Mouse (Mus musculus) hindbrain, embryonic 11.5 days (tissue): ENCODE results near the gene Lefty1. TPM values are rescaled to one million over a fixed set of nuclear protein-coding genes. Genes with fewer than 3 reads are reported as not detected.
"Not testable (repeated sequence)": the region's sequence is repeated elsewhere in the genome, so short reads cannot be mapped to it uniquely, and the experiment has no call there.

Experiments used
- ATAC-seq: fragments of 200-750 bp; cut with Nextera tagmentation; 2 replicates; pipeline ENCODE4 v1.8.0; 2017; ENCODE audit warnings: mild to moderate bottlenecking, moderate TSS enrichment, moderate library complexity; ENCODE audit not compliant: low FRiP score
- DNase-seq: peaks from one replicate; pipeline ENCODE4 v3.0.0-alpha.2; 2015; ENCODE audit warnings: low spot score
- H3K27ac ChIP-seq: fragments of 300-500 bp; sonication (generic); 2 replicates; pipeline ENCODE4 v1.5.1; 2014; ENCODE audit warnings: mild to moderate bottlenecking, low read depth, low read length
- H3K27me3 ChIP-seq: fragments of 300-500 bp; sonication (generic); 2 replicates; pipeline ENCODE4 v1.6.1; 2014; ENCODE audit warnings: mild to moderate bottlenecking, low read length, moderate library complexity, mixed read lengths; ENCODE audit not compliant: control insufficient read depth, insufficient read depth
- H3K36me3 ChIP-seq: fragments of 300-500 bp; sonication (generic); 2 replicates; pipeline ENCODE4 v1.6.1; 2014; ENCODE audit warnings: mild to moderate bottlenecking, low read length, moderate library complexity, mixed read lengths; ENCODE audit not compliant: control insufficient read depth, insufficient read depth
- H3K4me1 ChIP-seq: fragments of 300-500 bp; sonication (generic); replicated peaks from 2 replicates; pipeline ENCODE4 v1.6.1; 2014; ENCODE audit warnings: low read length, mixed read lengths; ENCODE audit not compliant: control insufficient read depth, insufficient read depth
- H3K4me2 ChIP-seq: fragments of 300-500 bp; sonication (generic); replicated peaks from 2 replicates; pipeline ENCODE4 v1.6.1; 2014; ENCODE audit warnings: mild to moderate bottlenecking, low read depth, low read length
- H3K4me3 ChIP-seq: fragments of 300-500 bp; sonication (generic); 2 replicates; pipeline ENCODE4 v1.5.1; 2014; ENCODE audit warnings: low read depth, low read length
- H3K9ac ChIP-seq: fragments of 300-500 bp; sonication (generic); 2 replicates; pipeline ENCODE4 v1.6.1; 2014; ENCODE audit warnings: low read depth, low read length
- H3K9me3 ChIP-seq: fragments of 300-500 bp; sonication (generic); 2 replicates; pipeline ENCODE4 v1.6.1; 2016; ENCODE audit warnings: low read length; ENCODE audit not compliant: control insufficient read depth
- WGBS: fragments of 180-500 bp; shearing (Covaris S2); extraction: QIAGEN DNeasy Blood & Tissue Kit; methylation state at CpG from one replicate; pipeline ENCODE4 v1.1.7; 2014; 5-methylcytosine and 5-hydroxymethylcytosine counted together
- polyA plus RNA-seq: library from polyadenylated mRNA; unstranded; fragments of >200 nt; fragmentation: Nextera tagmentation; extraction: Ambion mirVana; gene quantifications from 2 replicates; pipeline ENCODE4 v1.2.1, GENCODE M21; 2014

Lefty1 gene
- polyA plus RNA-seq, 1 experiment from 2014 or later: 0.90 TPM

GRCm38 (mm10) chr1:180979484-180980251 lies 44.8 kb downstream of the Lefty1 start:
- ATAC-seq (no peak), DNase-seq (no peak)
- H3K27ac ChIP-seq: no peak overlapping the region
- H3K9me3 ChIP-seq: no peaks in the 10 kb centered on the region
- H3K4me2 ChIP-seq: no peak overlapping the region
- H3K4me3 ChIP-seq: no peak overlapping the region
- H3K4me1 ChIP-seq: no peaks in the 10 kb centered on the region
- no peak overlapping the region for H3K9ac ChIP-seq
- no peaks in the 10 kb centered on the region for H3K27me3 ChIP-seq
- 84% methylated on average over 22 of the region's 24 CpGs for WGBS
- no peaks in the 10 kb centered on the region for H3K36me3 ChIP-seq

- ATAC-seq: no peak
- H3K4me1 ChIP-seq: no peaks in the 10 kb centered on the region
- no peaks in the 10 kb centered on the region for H3K9me3 ChIP-seq
- no peak overlapping the region for H3K4me3 ChIP-seq
- H3K9ac ChIP-seq: no peak overlapping the region
- H3K36me3 ChIP-seq: no peaks in the 10 kb centered on the region
- peak; percentile 17 for DNase-seq
- H3K27me3 ChIP-seq: no peaks in the 10 kb centered on the region
- no peak overlapping the region for H3K27ac ChIP-seq
- WGBS: 70% methylated on average over 2 of the region's 2 CpGs
- H3K4me2 ChIP-seq: no peak overlapping the region
Measured at GRCm38 (mm10) chr1:180980464-180980863, 45.6 kb downstream of the Lefty1 start.

- not testable (repeated sequence) for H3K36me3 ChIP-seq, DNase-seq, H3K27ac ChIP-seq, H3K4me1 ChIP-seq, H3K27me3 ChIP-seq, H3K4me2 ChIP-seq, H3K9ac ChIP-seq, H3K4me3 ChIP-seq, ATAC-seq, H3K9me3 ChIP-seq
- 89% methylated on average over 7 of the region's 7 CpGs for WGBS
Measured at GRCm38 (mm10) chr1:180981298-180982046, 46.6 kb downstream of the Lefty1 start.

- Histone ChIP-seq H3K9me3 (no peaks in the 10 kb centered on the region), H3K9ac (no peak overlapping the region), H3K27me3 (no peaks in the 10 kb centered on the region), H3K36me3 (no peaks in the 10 kb centered on the region), H3K4me2 (no peak overlapping the region), H3K27ac (no peak overlapping the region), H3K4me1 (no peaks in the 10 kb centered on the region), H3K4me3 (no peak overlapping the region)
- ATAC-seq (no peak), DNase-seq (no peak)
- WGBS: 86% methylated on average over 8 of the region's 8 CpGs
Measured at GRCm38 (mm10) chr1:180986701-180987100, 51.9 kb downstream of the Lefty1 start.

GRCm38 (mm10) chr1:180987759-180988158 lies 52.9 kb downstream of the Lefty1 start:
- 4% methylated on average over 9 of the region's 9 CpGs for WGBS
- no peaks in the 10 kb centered on the region for H3K4me1 ChIP-seq
- no peaks in the 10 kb centered on the region for H3K36me3 ChIP-seq
- no peak overlapping the region for H3K27ac ChIP-seq
- H3K4me2 ChIP-seq: no peak overlapping the region
- no peak overlapping the region for H3K4me3 ChIP-seq
- DNase-seq (peak; percentile 87), ATAC-seq (no peak)
- H3K27me3 ChIP-seq: no peaks in the 10 kb centered on the region
- no peaks in the 10 kb centered on the region for H3K9me3 ChIP-seq
- no peak overlapping the region for H3K9ac ChIP-seq

Other genes with a start within 250 kb of the Lefty1 start
- 0.13 TPM in 1 of 2 replicates, not detected in the other for gene Mixl1, start 238.0 kb upstream of the Lefty1 start, polyA plus RNA-seq
- gene Acbd3, start 209.0 kb upstream of the Lefty1 start, polyA plus RNA-seq: 24.8 and 27.7 TPM in 2 replicates
- gene H3f3a, start 121.1 kb upstream of the Lefty1 start, polyA plus RNA-seq: 3,542 and 3,682 TPM in 2 replicates
- 33.8 and 34.7 TPM in 2 replicates for gene Sde2, start 83.9 kb upstream of the Lefty1 start, polyA plus RNA-seq
- gene Lefty2, start 41.9 kb upstream of the Lefty1 start, polyA plus RNA-seq: not detected in 2 replicates
- 81.2 and 88.5 TPM in 2 replicates for gene Pycr2, start 30.7 kb upstream of the Lefty1 start, polyA plus RNA-seq
- gene Tmem63a, start 7.3 kb downstream of the Lefty1 start, polyA plus RNA-seq: 3.0 and 3.4 TPM in 2 replicates
- 1.5 and 2.2 TPM in 2 replicates for gene Ephx1, start 85.9 kb downstream of the Lefty1 start, polyA plus RNA-seq
- not detected in 2 replicates for gene 9130409I23Rik, start 116.2 kb downstream of the Lefty1 start, polyA plus RNA-seq
- 37.9 and 38.5 TPM in 2 replicates for gene Nvl, start 209.2 kb downstream of the Lefty1 start, polyA plus RNA-seq
- gene Cnih4, start 209.7 kb downstream of the Lefty1 start, polyA plus RNA-seq: 87.9 and 91.1 TPM in 2 replicates